ENCODE assay signal across 8 mouse cellular contexts in the genomic region with DNA sequence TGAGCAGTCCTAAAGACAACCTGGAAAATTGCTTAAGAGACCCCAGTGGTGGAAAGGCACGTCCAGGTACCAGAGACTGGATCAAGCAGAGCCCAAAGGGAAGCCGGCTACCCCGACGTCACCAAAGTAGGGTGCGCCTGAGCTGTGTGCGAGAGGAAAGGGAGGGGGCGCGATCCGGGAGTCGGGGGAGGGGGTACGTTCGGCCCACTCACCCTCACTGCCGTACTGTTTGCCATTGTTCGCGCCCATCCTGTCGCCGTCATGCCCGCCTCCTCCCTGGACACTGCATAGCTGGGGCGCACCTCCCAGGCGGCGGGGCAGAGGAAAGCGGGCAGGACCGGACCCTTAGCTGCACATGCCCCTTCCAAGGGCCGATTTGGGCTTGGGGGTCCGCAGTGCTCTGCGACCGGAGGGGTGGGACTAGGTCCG. TPM values are rescaled to one million over a fixed set of nuclear protein-coding genes. Genes with fewer than 3 reads are reported as not detected.
DNase-seq lines count a peak whose midpoint lies in the region; ATAC-seq lines count a peak whose summit lies in the region.

No protein-coding gene starts in this region.

- peak overlapping the region; percentile 66 for H3K4me2 ChIP-seq in embryonic facial prominence, embryonic 11.5 days (ENCODE audit: low read depth, low read length)
- peak overlapping the region; percentile 88 for H3K4me2 ChIP-seq in heart, embryonic 13.5 days
- H3K4me2 ChIP-seq in kidney, embryonic 14.5 days (replicated peaks; ENCODE audit: low read depth, low read length), result peak overlapping the region; percentile 80

- H3K9ac ChIP-seq in embryonic facial prominence, embryonic 11.5 days (replicated peaks; ENCODE audit: low read length), result peak overlapping the region; percentile 94
- peak overlapping the region; percentile 91 for H3K9ac ChIP-seq in heart, embryonic 13.5 days
- H3K9ac ChIP-seq in kidney, embryonic 14.5 days (ENCODE audit: low read depth, low read length), result peak overlapping the region; percentile 92

- peak; percentile 79 for ATAC-seq in embryonic facial prominence, embryonic 11.5 days (replicated peaks; ENCODE audit: insufficient number of reproducible peaks, low FRiP score, low TSS enrichment, low read depth)
- 0 out of 2 replicates have a peak, but pooled peaks have one; percentile 21 for ATAC-seq in heart, embryonic 13.5 days (ENCODE audit: extremely low read depth, insufficient number of reproducible peaks, low FRiP score, low TSS enrichment)
- ATAC-seq in kidney, embryonic 14.5 days (ENCODE audit: low FRiP score, low TSS enrichment), result peak; percentile 74

- peak; percentile 28 to 33 for DNase-seq in right cerebral cortex, postnatal 10 days (ENCODE audit: low spot score in 2 of 2)
- no peak for DNase-seq in right cerebral cortex, postnatal 36 days (ENCODE audit: low spot score in 2 of 2)
- peak; percentile 60 for DNase-seq in embryonic facial prominence, embryonic 11.5 days (ENCODE audit: low spot score)
- DNase-seq in lung, adult 18-20 months, result peak; percentile 37 to 39
- peak; percentile 7 for DNase-seq in right cerebral cortex, postnatal 25 days
- DNase-seq in cerebellum, adult 8-10 months, result no peak

- no peaks in the 10 kb centered on the region for H3K36me3 ChIP-seq in embryonic facial prominence, embryonic 11.5 days (replicated peaks; ENCODE audit: control insufficient read depth, insufficient read depth, low read depth, low read length)
- H3K36me3 ChIP-seq in heart, embryonic 13.5 days, result no peaks in the 10 kb centered on the region
- no peaks in the 10 kb centered on the region for H3K36me3 ChIP-seq in kidney, embryonic 14.5 days (ENCODE audit: control insufficient read depth, insufficient read depth, low read length)

- 0% methylated on average over 25 of the region's 28 CpGs for WGBS in embryonic facial prominence, embryonic 11.5 days
- under 1% methylated on average over 27 of the region's 28 CpGs for WGBS in heart, embryonic 13.5 days
- WGBS in kidney, embryonic 14.5 days, result 1% methylated on average over 28 of the region's 28 CpGs

- H3K9me3 ChIP-seq in embryonic facial prominence, embryonic 11.5 days (replicated peaks; ENCODE audit: control insufficient read depth, low read length), result no peaks in the 10 kb centered on the region
- no peaks in the 10 kb centered on the region for H3K9me3 ChIP-seq in heart, embryonic 13.5 days
- H3K9me3 ChIP-seq in kidney, embryonic 14.5 days (ENCODE audit: control insufficient read depth, low read length), result no peaks in the 10 kb centered on the region

- no peaks in the 10 kb centered on the region for H3K27me3 ChIP-seq in embryonic facial prominence, embryonic 11.5 days (ENCODE audit: control insufficient read depth, insufficient read depth, low read length)
- no peaks in the 10 kb centered on the region for H3K27me3 ChIP-seq in heart, embryonic 13.5 days (replicated peaks)
- H3K27me3 ChIP-seq in kidney, embryonic 14.5 days (ENCODE audit: control insufficient read depth, insufficient read depth, low read length), result no peaks in the 10 kb centered on the region

- no peaks in the 10 kb centered on the region for H3K4me1 ChIP-seq in embryonic facial prominence, embryonic 11.5 days (ENCODE audit: control insufficient read depth, insufficient read depth, low read length)
- H3K4me1 ChIP-seq in heart, embryonic 13.5 days, result peaks cover 17% of the 10 kb centered on the region
- no peaks in the 10 kb centered on the region for H3K4me1 ChIP-seq in kidney, embryonic 14.5 days (ENCODE audit: control insufficient read depth, insufficient read depth, low read length)

- peak overlapping the region; percentile 83 for H3K27ac ChIP-seq in embryonic facial prominence, embryonic 11.5 days (replicated peaks; ENCODE audit: low read depth, low read length)
- peak overlapping the region; percentile 94 for H3K27ac ChIP-seq in heart, embryonic 13.5 days (replicated peaks)
- peak overlapping the region; percentile 89 for H3K27ac ChIP-seq in kidney, embryonic 14.5 days (ENCODE audit: low read depth, low read length)

- H3K4me3 ChIP-seq in embryonic facial prominence, embryonic 11.5 days (ENCODE audit: low read depth, low read length), result peak overlapping the region; percentile 81
- H3K4me3 ChIP-seq in heart, embryonic 13.5 days, result peak overlapping the region; percentile 77
- H3K4me3 ChIP-seq in kidney, embryonic 14.5 days (ENCODE audit: low read length), result peak overlapping the region; percentile 81

RNA-seq across cellular contexts. Expression of a gene that starts 0.6 kb away (rescaled TPM):
- polyA plus RNA-seq in embryonic facial prominence, embryonic 11.5 days (2014; fragmentation: Nextera tagmentation; extraction: Ambion mirVana), result 15.1 and 16.0 TPM in 2 replicates
- 9.7 and 10.0 TPM in 2 replicates for polyA plus RNA-seq in heart, embryonic 13.5 days (2015; fragmentation: Nextera tagmentation; extraction: Ambion mirVana)
- polyA plus RNA-seq in kidney, embryonic 14.5 days (2014; fragmentation: Nextera tagmentation; extraction: Ambion mirVana), result 23.2 and 24.1 TPM in 2 replicates

Comparison
In these comparisons a context has a peak if more than half of its experiments do, and no peak if none do; other contexts are left out.
1. DNase-seq: peak in right cerebral cortex, postnatal 10 days (2 of 2), embryonic facial prominence, embryonic 11.5 days (single experiment), lung, adult 18-20 months (2 of 2) and right cerebral cortex, postnatal 25 days (single experiment); none in right cerebral cortex, postnatal 36 days (0 of 2) and cerebellum, adult 8-10 months (single experiment).
2. ATAC-seq: peak in every context shown above with its lines; median percentile 79 in embryonic facial prominence, embryonic 11.5 days; 74 in kidney, embryonic 14.5 days; 21 in heart, embryonic 13.5 days.
3. Peak in every context shown above with its lines, with median percentiles within 50 percentile points of each other: H3K27ac ChIP-seq, H3K4me2 ChIP-seq, H3K4me3 ChIP-seq and H3K9ac ChIP-seq.